Comparison of ENCODE assay signal across 7 mouse cellular contexts in genomic region chr13:5870382-5871272, GRCm38 (mm10). TPM values are rescaled to one million over a fixed set of nuclear protein-coding genes. Genes with fewer than 3 reads are reported as not detected.
DNase-seq lines count a peak whose midpoint lies in the region; ATAC-seq lines count a peak whose summit lies in the region.

No protein-coding gene starts in this region.

- no peaks in the 10 kb centered on the region for H3K27me3 ChIP-seq in heart, embryonic 10.5 days (ENCODE audit: insufficient read depth, poor library complexity, severe bottlenecking)
- H3K27me3 ChIP-seq in kidney, embryonic 15.5 days = no peaks in the 10 kb centered on the region
- no peaks in the 10 kb centered on the region for H3K27me3 ChIP-seq in stomach, embryonic 16.5 days (ENCODE audit: control insufficient read depth, insufficient read depth, low read length)

- peaks cover 24% of the 10 kb centered on the region for H3K4me1 ChIP-seq in heart, embryonic 10.5 days
- H3K4me1 ChIP-seq in kidney, embryonic 15.5 days = peaks cover 21% of the 10 kb centered on the region
- peaks cover 18% of the 10 kb centered on the region for H3K4me1 ChIP-seq in stomach, embryonic 16.5 days (ENCODE audit: control insufficient read depth, insufficient read depth, low read length)

- peak overlapping the region; percentile 12; the same call in 1 of the 2 replicates for H3K4me2 ChIP-seq in kidney, embryonic 15.5 days
- 0 out of 2 replicates have a peak overlapping the region, but pooled peaks have one; percentile 10 for H3K4me2 ChIP-seq in stomach, embryonic 16.5 days (ENCODE audit: low read depth, low read length)

- peaks cover 31% of the 10 kb centered on the region for H3K36me3 ChIP-seq in heart, embryonic 10.5 days
- H3K36me3 ChIP-seq in kidney, embryonic 15.5 days = peaks cover 40% of the 10 kb centered on the region
- peaks cover 19% of the 10 kb centered on the region; the same call in 1 of the 2 replicates for H3K36me3 ChIP-seq in stomach, embryonic 16.5 days (ENCODE audit: control insufficient read depth, insufficient read depth, low read length)

- H3K9me3 ChIP-seq in heart, embryonic 10.5 days = no peaks in the 10 kb centered on the region
- no peaks in the 10 kb centered on the region for H3K9me3 ChIP-seq in kidney, embryonic 15.5 days (replicated peaks)
- H3K9me3 ChIP-seq in stomach, embryonic 16.5 days (replicated peaks; ENCODE audit: control insufficient read depth, low read length) = no peaks in the 10 kb centered on the region

- peak overlapping the region; percentile 16; the same call in 1 of the 2 replicates for H3K4me3 ChIP-seq in heart, embryonic 10.5 days
- no peak overlapping the region for H3K4me3 ChIP-seq in kidney, embryonic 15.5 days (replicated peaks)
- H3K4me3 ChIP-seq in stomach, embryonic 16.5 days (replicated peaks; ENCODE audit: low read length) = no peak overlapping the region

- 16% methylated on average over 15 of the region's 15 CpGs for WGBS in heart, embryonic 10.5 days
- 24% methylated on average over 15 of the region's 15 CpGs for WGBS in kidney, embryonic 15.5 days
- WGBS in stomach, embryonic 16.5 days = 28% methylated on average over 14 of the region's 15 CpGs

- peak; percentile 95 for DNase-seq in adipocyte (ENCODE audit: low spot score)
- peak; percentile 64 for DNase-seq in embryo, embryonic 10.5 days (ENCODE audit: low spot score)
- DNase-seq in heart, embryonic 10.5 days (ENCODE audit: low spot score) = no peak
- DNase-seq in lung, postnatal 25 days (ENCODE audit: low spot score) = peak; percentile 78
- no peak for DNase-seq in cerebellum, postnatal 4 days (ENCODE audit: low spot score in 2 of 2)

- no peak overlapping the region for H3K9ac ChIP-seq in kidney, embryonic 15.5 days
- H3K9ac ChIP-seq in stomach, embryonic 16.5 days (ENCODE audit: low read length) = peak overlapping the region; percentile 40; the same call in 1 of the 2 replicates

- peak; percentile 67; the same call in 1 of the 2 replicates for ATAC-seq in kidney, embryonic 15.5 days (replicated peaks; ENCODE audit: low FRiP score)
- peak; percentile 80 for ATAC-seq in stomach, embryonic 16.5 days (ENCODE audit: insufficient read depth, low FRiP score)

- H3K27ac ChIP-seq in heart, embryonic 10.5 days = peak overlapping the region; percentile 65
- 0 out of 2 replicates have a peak overlapping the region, but pooled peaks have one; percentile 54 for H3K27ac ChIP-seq in kidney, embryonic 15.5 days
- peak overlapping the region; percentile 81 for H3K27ac ChIP-seq in stomach, embryonic 16.5 days (ENCODE audit: low read length)

RNA-seq across cellular contexts. Expression of gene Klf6, which starts 9.3 kb away (rescaled TPM):
- 56.1 and 63.8 TPM in 2 replicates for polyA plus RNA-seq in heart, embryonic 10.5 days (2016; fragmentation: Nextera tagmentation; extraction: Ambion mirVana)
- polyA plus RNA-seq in kidney, embryonic 15.5 days (2015; fragmentation: Nextera tagmentation; extraction: Ambion mirVana) = 58.1 and 63.7 TPM in 2 replicates
- 99.4 and 107 TPM in 2 replicates for polyA plus RNA-seq in stomach, embryonic 16.5 days (2015; fragmentation: Nextera tagmentation; extraction: Ambion mirVana)

Comparison
In these comparisons a context has a peak if more than half of its experiments do, and no peak if none do; other contexts are left out.
1. DNase-seq: peak in adipocyte (single experiment), embryo, embryonic 10.5 days (single experiment) and lung, postnatal 25 days (single experiment); none in heart, embryonic 10.5 days (single experiment) and cerebellum, postnatal 4 days (0 of 2).
2. Peak in every context shown above with its lines, with median percentiles within 50 percentile points of each other: H3K27ac ChIP-seq.